Mouse (Mus musculus) neural tube, postnatal 0 days (tissue): ENCODE measurements around the gene Zswim7. TPM values are rescaled to one million over a fixed set of nuclear protein-coding genes. Genes with fewer than 3 reads are reported as not detected.

ENCODE experiments used
- polyA plus RNA-seq: library from polyadenylated mRNA; unstranded; fragments of >200 nt; fragmentation: Nextera tagmentation; extraction: Ambion mirVana; gene quantifications from 2 replicates; pipeline ENCODE4 v1.2.1, GENCODE M21; 2015

Zswim7 gene
- polyA plus RNA-seq, result 34.4 and 37.4 TPM in 2 replicates

DNA sequence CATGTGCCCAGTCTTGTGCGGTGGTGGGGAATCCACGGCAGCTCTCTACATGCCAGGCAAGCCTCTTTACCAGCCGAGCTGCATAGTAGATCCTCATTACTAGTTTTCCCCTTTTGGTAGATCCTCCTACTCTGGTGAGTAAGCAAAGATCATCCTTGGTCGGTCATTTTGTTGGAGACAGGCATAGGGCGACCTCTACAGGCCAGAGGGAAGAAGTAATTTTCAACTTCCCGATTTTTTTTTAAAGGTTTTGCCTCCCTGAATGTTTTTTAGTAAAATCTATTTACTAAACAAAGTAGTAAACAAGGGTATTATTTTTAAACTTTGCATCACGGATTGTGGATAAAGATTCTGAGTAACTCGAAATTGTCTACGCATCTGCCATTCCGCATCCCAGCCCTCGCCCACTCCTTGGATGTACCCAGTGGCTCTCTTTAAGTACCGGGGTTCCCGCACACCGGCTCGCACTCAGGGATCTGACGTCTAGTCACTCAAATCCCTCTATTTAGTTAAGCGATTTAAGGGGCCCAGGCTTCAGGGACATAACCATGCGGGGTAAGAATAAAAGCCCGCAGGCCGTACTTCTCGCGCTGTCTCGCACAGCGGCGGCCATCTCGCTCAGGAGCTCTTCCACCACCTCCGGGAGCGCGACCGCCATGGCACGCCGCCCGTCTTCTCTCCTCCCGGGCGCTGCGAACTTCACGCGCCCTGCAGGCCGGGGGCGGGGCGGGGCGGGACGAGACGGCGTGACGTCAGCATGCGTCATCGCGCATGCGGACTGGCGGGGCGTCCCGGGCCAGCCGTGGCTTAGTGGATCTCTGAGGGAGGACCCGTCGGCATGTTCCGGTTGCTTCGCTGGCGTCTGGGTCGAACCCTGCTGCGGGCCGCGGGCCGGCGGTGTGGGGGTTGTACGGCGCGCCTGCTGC, at the start of gene Zswim7, which contains the start of gene Ttc19:
Zswim7 (minus strand) TSS at position 701 of the 926 bp plus-strand sequence.
Ttc19 (plus strand) TSS at position 799 of the 926 bp plus-strand sequence.

GRCm38 (mm10) chr11:62248401-62249244, 32.6 kb downstream of the Zswim7 start, which contains the start of gene Adora2b:
TSS of gene Adora2b (plus strand) at chr11:62248984.

Other genes starting within 250 kb of the Zswim7 start
- gene Adora2b, start 32.4 kb downstream of the Zswim7 start, polyA plus RNA-seq, result 16.6 and 17.8 TPM in 2 replicates
- 51.6 and 53.1 TPM in 2 replicates for gene Ttc19, start 98 bp upstream of the Zswim7 start, polyA plus RNA-seq
- 7.7 and 7.9 TPM in 2 replicates for gene Pigl, start 177.1 kb upstream of the Zswim7 start, polyA plus RNA-seq
- 152 and 159 TPM in 2 replicates for gene Ncor1, start 177.2 kb upstream of the Zswim7 start, polyA plus RNA-seq